Mouse (Mus musculus) layer of hippocampus, adult 18-20 months (tissue): ENCODE measurements around the gene Phf19. TPM values are rescaled to one million over a fixed set of nuclear protein-coding genes. Genes with fewer than 3 reads are reported as not detected.

Source experiments
- DNase-seq, 2 experiments: peaks; one replicate each; pipeline ENCODE4 v3.0.0; 2022; ENCODE audit warnings: low spot score in 2 of 2
- total RNA-seq, 2 experiments: library from RNA; stranded (reverse); gene quantifications; 2 replicates each; pipeline ENCODE4 v1.2.3; 2021

Phf19 gene
- total RNA-seq, 2 experiments from 2014 or later, result 0.87 to 0.99 TPM

GRCm38 (mm10) chr2:34899682-34900081 is 14.1 kb downstream of the Phf19 start:
- DNase-seq, result no peak

GRCm38 (mm10) chr2:34897820-34898219 is 16.0 kb downstream of the Phf19 start:
- DNase-seq, result no peak

- DNase-seq, result no peak
Observed at GRCm38 (mm10) chr2:34896821-34897460, 16.9 kb downstream of the Phf19 start.

- no peak for DNase-seq
Observed at GRCm38 (mm10) chr2:34895503-34896113, 18.2 kb downstream of the Phf19 start.

- DNase-seq, result no peak
Observed at GRCm38 (mm10) chr2:34893950-34894349, 19.9 kb downstream of the Phf19 start.

- DNase-seq, result no peak
Observed at GRCm38 (mm10) chr2:34884186-34884585, 29.6 kb downstream of the Phf19 start.

GRCm38 (mm10) chr2:34883190-34883589 is 30.6 kb downstream of the Phf19 start:
- no peak for DNase-seq

GRCm38 (mm10) chr2:34882757-34883156 is 31.1 kb downstream of the Phf19 start:
- no peak for DNase-seq

GRCm38 (mm10) chr2:34880054-34880453 is 33.8 kb downstream of the Phf19 start:
- DNase-seq, result no peak

GRCm38 (mm10) chr2:34874816-34875345 is 38.9 kb downstream of the Phf19 start, which contains the start of gene Psmd5:
TSS of gene Psmd5 (minus strand) at chr2:34874968.
- DNase-seq, result no peak

GRCm38 (mm10) chr2:34874271-34874670 is 39.6 kb downstream of the Phf19 start, which contains the start of gene Cutal:
TSS of gene Cutal (plus strand) at chr2:34874396.
- no peak for DNase-seq

GRCm38 (mm10) chr2:34870520-34871474 is 43.0 kb downstream of the Phf19 start:
- DNase-seq, result peak; percentile 90 to 96

GRCm38 (mm10) chr2:34869680-34870079 is 44.1 kb downstream of the Phf19 start:
- no peak for DNase-seq

GRCm38 (mm10) chr2:34857728-34858127 is 56.1 kb downstream of the Phf19 start:
- no peak for DNase-seq

- DNase-seq, result no peak
Observed at GRCm38 (mm10) chr2:34855265-34855664, 58.6 kb downstream of the Phf19 start.

- DNase-seq, result no peak
Observed at GRCm38 (mm10) chr2:34847702-34848101, 66.1 kb downstream of the Phf19 start.

Other genes starting within 250 kb of the Phf19 start
- gene Gapvd1, start 158.8 kb downstream of the Phf19 start, total RNA-seq, result 100 to 1,000 TPM in 1 of 2 experiments, 10 to 100 TPM in 1; 99.5 to 103 TPM
- gene Hspa5, start 142.1 kb downstream of the Phf19 start, total RNA-seq, result 100 to 1,000 TPM; 382 to 385 TPM
- gene Rabepk, start 114.1 kb downstream of the Phf19 start, total RNA-seq, result 10 to 100 TPM; 31.3 to 34.5 TPM
- 10 to 100 TPM; 76.8 to 80.0 TPM for gene Fbxw2, start 87.7 kb downstream of the Phf19 start, total RNA-seq
- gene Gm34653, start 81.0 kb downstream of the Phf19 start, total RNA-seq, result not detected
- gene Cutal, start 39.6 kb downstream of the Phf19 start, total RNA-seq, result 1 to 10 TPM in 1 of 2 experiments, under 1 TPM in 1; 0.48 to 1.2 TPM
- gene Psmd5, start 39.1 kb downstream of the Phf19 start, total RNA-seq, result 10 to 100 TPM; 39.4 to 41.4 TPM
- gene Traf1, start 47.7 kb upstream of the Phf19 start, total RNA-seq, result 1 to 10 TPM; 4.5 to 6.2 TPM
- under 1 TPM in 1 of 2 experiments, not detected in 1; 0.41 TPM for gene Hc, start 147.4 kb upstream of the Phf19 start, total RNA-seq
- gene AI182371, start 187.5 kb upstream of the Phf19 start, total RNA-seq, result under 1 TPM in 1 of 2 experiments, not detected in 1; 0.25 TPM
- gene Cntrl, start 195.5 kb upstream of the Phf19 start, total RNA-seq, result 1 to 10 TPM; 9.1 to 10.0 TPM